Mouse (Mus musculus) embryonic facial prominence, embryonic 13.5 days (tissue): ENCODE results near the gene Ak8. TPM values are rescaled to one million over a fixed set of nuclear protein-coding genes. Genes with fewer than 3 reads are reported as not detected.
A peak's percentile ranks its signal among the peaks of the same experiment; 100 is the strongest.

Source experiments
- ATAC-seq: fragments of 200-750 bp; cut with Nextera tagmentation; 2 replicates; pipeline ENCODE4 v1.8.0; 2017; ENCODE audit warnings: low read depth; ENCODE audit not compliant: insufficient number of reproducible peaks, insufficient read depth, low FRiP score, low TSS enrichment
- H3K27ac ChIP-seq: fragments of 300-500 bp; sonication (generic); 2 replicates; pipeline ENCODE4 v1.5.1; 2015; ENCODE audit warnings: moderate library complexity, mild to moderate bottlenecking, inconsistent platforms
- H3K27me3 ChIP-seq: fragments of 300-500 bp; sonication (generic); 2 replicates; pipeline ENCODE4 v1.6.1; 2015; ENCODE audit warnings: mild to moderate bottlenecking, inconsistent platforms
- H3K36me3 ChIP-seq: fragments of 300-500 bp; sonication (generic); 2 replicates; pipeline ENCODE4 v1.6.1; 2015; ENCODE audit warnings: mild to moderate bottlenecking, inconsistent platforms
- H3K4me1 ChIP-seq: fragments of 300-500 bp; sonication (generic); 2 replicates; pipeline ENCODE4 v1.6.1; 2015; ENCODE audit warnings: inconsistent platforms
- H3K4me2 ChIP-seq: fragments of 300-500 bp; sonication (generic); 2 replicates; pipeline ENCODE4 v1.6.1; 2015; ENCODE audit warnings: moderate library complexity, mild to moderate bottlenecking, inconsistent platforms
- H3K4me3 ChIP-seq: fragments of 300-500 bp; sonication (generic); 2 replicates; pipeline ENCODE4 v1.5.1; 2015; ENCODE audit warnings: mild to moderate bottlenecking, inconsistent platforms
- H3K9ac ChIP-seq: fragments of 300-500 bp; sonication (generic); 2 replicates; pipeline ENCODE4 v1.6.1; 2015; ENCODE audit warnings: mild to moderate bottlenecking, inconsistent platforms
- H3K9me3 ChIP-seq: fragments of 300-500 bp; sonication (generic); 2 replicates; pipeline ENCODE4 v1.6.1; 2016; ENCODE audit warnings: inconsistent platforms
- WGBS: fragments of 180-500 bp; shearing (Covaris S2); methylation state at CpG from one replicate; pipeline ENCODE4 v1.1.7; 2015; ENCODE audit warnings: mixed read lengths; 5-methylcytosine and 5-hydroxymethylcytosine counted together
- polyA plus RNA-seq: library from polyadenylated mRNA; unstranded; fragments of >200 nt; fragmentation: Nextera tagmentation; extraction: Ambion mirVana; gene quantifications from 2 replicates; pipeline ENCODE4 v1.2.1, GENCODE M21; 2015

The Ak8 gene
- polyA plus RNA-seq, 1 experiment from 2014 or later, result 0.90 TPM

GRCm38 (mm10) chr2:28770697-28771096 lies 70.7 kb downstream of the Ak8 start:
- Histone ChIP-seq H3K9ac (no peak overlapping the region), H3K4me3 (no peak overlapping the region), H3K27me3 (peaks cover 6% of the 10 kb centered on the region), H3K27ac (no peak overlapping the region), H3K36me3 (no peaks in the 10 kb centered on the region), H3K4me1 (no peaks in the 10 kb centered on the region), H3K9me3 (no peaks in the 10 kb centered on the region), H3K4me2 (no peak overlapping the region)
- 62% methylated on average over 5 of the region's 5 CpGs for WGBS
- ATAC-seq, result no peak

GRCm38 (mm10) chr2:28774073-28774472 lies 74.1 kb downstream of the Ak8 start:
- 67% methylated on average over 8 of the region's 8 CpGs for WGBS
- no peak overlapping the region for H3K4me3 ChIP-seq
- peaks cover 5% of the 10 kb centered on the region for H3K27me3 ChIP-seq
- no peak for ATAC-seq
- H3K4me2 ChIP-seq, result no peak overlapping the region
- no peak overlapping the region for H3K9ac ChIP-seq
- 0 out of 2 replicates have a peak, but pooled peaks cover 5% of the 10 kb centered on the region for H3K4me1 ChIP-seq
- H3K27ac ChIP-seq, result no peak overlapping the region
- H3K36me3 ChIP-seq, result no peaks in the 10 kb centered on the region
- no peaks in the 10 kb centered on the region for H3K9me3 ChIP-seq

- no peak overlapping the region for H3K4me2 ChIP-seq
- H3K4me3 ChIP-seq, result no peak overlapping the region
- 0 out of 2 replicates have a peak, but pooled peaks cover 5% of the 10 kb centered on the region for H3K4me1 ChIP-seq
- H3K27ac ChIP-seq, result no peak overlapping the region
- H3K9me3 ChIP-seq, result no peaks in the 10 kb centered on the region
- H3K36me3 ChIP-seq, result no peaks in the 10 kb centered on the region
- peaks cover 8% of the 10 kb centered on the region; the same call in 1 of the 2 replicates for H3K27me3 ChIP-seq
- H3K9ac ChIP-seq, result no peak overlapping the region
- 44% methylated on average over 2 of the region's 2 CpGs for whole genome bisulfite sequencing
- no peak for ATAC-seq
Measured at GRCm38 (mm10) chr2:28776728-28777127, 76.8 kb downstream of the Ak8 start.

GRCm38 (mm10) chr2:28780001-28780782 lies 80.2 kb downstream of the Ak8 start:
- H3K27ac ChIP-seq, result no peak overlapping the region
- 0 out of 2 replicates have a peak, but pooled peaks cover 5% of the 10 kb centered on the region for H3K4me1 ChIP-seq
- no peaks in the 10 kb centered on the region for H3K36me3 ChIP-seq
- peaks cover 5% of the 10 kb centered on the region; the same call in 1 of the 2 replicates for H3K27me3 ChIP-seq
- no peak overlapping the region for H3K4me3 ChIP-seq
- no peak overlapping the region for H3K9ac ChIP-seq
- 55% methylated on average over 16 of the region's 16 CpGs for WGBS
- no peak overlapping the region for H3K4me2 ChIP-seq
- ATAC-seq, result no peak
- no peaks in the 10 kb centered on the region for H3K9me3 ChIP-seq

- H3K4me3 ChIP-seq, result no peak overlapping the region
- WGBS, result 92% methylated on average over 4 of the region's 4 CpGs
- ATAC-seq, result no peak
Measured at GRCm38 (mm10) chr2:28781310-28781709, 81.3 kb downstream of the Ak8 start.

GRCm38 (mm10) chr2:28786355-28787066 lies 86.5 kb downstream of the Ak8 start:
- H3K4me3 ChIP-seq, result no peak overlapping the region
- WGBS, result 83% methylated on average over 16 of the region's 16 CpGs
- H3K4me2 ChIP-seq, result no peak overlapping the region
- H3K9me3 ChIP-seq, result no peaks in the 10 kb centered on the region
- no peaks in the 10 kb centered on the region for H3K4me1 ChIP-seq
- ATAC-seq, result no peak
- no peaks in the 10 kb centered on the region for H3K36me3 ChIP-seq
- no peak overlapping the region for H3K9ac ChIP-seq
- H3K27me3 ChIP-seq, result no peaks in the 10 kb centered on the region
- H3K27ac ChIP-seq, result no peak overlapping the region

More at GRCm38 (mm10) chr2:28781310-28781709, 81.3 kb downstream of the Ak8 start:
- Histone ChIP-seq H3K36me3 (no peaks in the 10 kb centered on the region), H3K27ac (no peak overlapping the region), H3K9ac (no peak overlapping the region), H3K4me1 (0 out of 2 replicates have a peak, but pooled peaks cover 5% of the 10 kb centered on the region), H3K4me2 (no peak overlapping the region), H3K9me3 (no peaks in the 10 kb centered on the region), H3K27me3 (peaks cover 5% of the 10 kb centered on the region; the same call in 1 of the 2 replicates)

- no peak overlapping the region for H3K27ac ChIP-seq
- no peaks in the 10 kb centered on the region for H3K9me3 ChIP-seq
- H3K4me2 ChIP-seq, result no peak overlapping the region
- no peak for ATAC-seq
- 79% methylated on average over 6 of the region's 6 CpGs for WGBS
- H3K27me3 ChIP-seq, result no peaks in the 10 kb centered on the region
- no peaks in the 10 kb centered on the region for H3K36me3 ChIP-seq
- H3K4me1 ChIP-seq, result no peaks in the 10 kb centered on the region; the same call in 1 of the 2 replicates
- H3K4me3 ChIP-seq, result no peak overlapping the region
- H3K9ac ChIP-seq, result no peak overlapping the region
Measured at GRCm38 (mm10) chr2:28787067-28787619, 87.2 kb downstream of the Ak8 start.

GRCm38 (mm10) chr2:28792931-28793610 lies 93.1 kb downstream of the Ak8 start:
- H3K9me3 ChIP-seq, result no peaks in the 10 kb centered on the region
- WGBS, result 30% methylated on average over 5 of the region's 6 CpGs
- peaks cover 13% of the 10 kb centered on the region for H3K4me1 ChIP-seq
- peak; percentile 48; the same call in 1 of the 2 replicates for ATAC-seq
- no peak overlapping the region for H3K27ac ChIP-seq
- H3K4me3 ChIP-seq, result peak overlapping the region; percentile 13; the same call in 1 of the 2 replicates
- peak overlapping the region; percentile 47 for H3K4me2 ChIP-seq
- peaks cover 15% of the 10 kb centered on the region for H3K27me3 ChIP-seq
- H3K36me3 ChIP-seq, result no peaks in the 10 kb centered on the region
- H3K9ac ChIP-seq, result peak overlapping the region; percentile 27; the same call in 1 of the 2 replicates

- ATAC-seq, result no peak
- WGBS, result 70% methylated on average over 5 of the region's 5 CpGs
Measured at GRCm38 (mm10) chr2:28794623-28795022, 94.7 kb downstream of the Ak8 start.

GRCm38 (mm10) chr2:28796298-28796697 lies 96.3 kb downstream of the Ak8 start:
- H3K36me3 ChIP-seq, result no peaks in the 10 kb centered on the region
- 72% methylated on average over 8 of the region's 8 CpGs for WGBS
- peaks cover 22% of the 10 kb centered on the region for H3K27me3 ChIP-seq
- H3K4me3 ChIP-seq, result no peak overlapping the region
- no peak overlapping the region for H3K9ac ChIP-seq
- ATAC-seq, result no peak
- H3K27ac ChIP-seq, result no peak overlapping the region
- peaks cover 13% of the 10 kb centered on the region for H3K4me1 ChIP-seq
- H3K4me2 ChIP-seq, result no peak overlapping the region
- H3K9me3 ChIP-seq, result no peaks in the 10 kb centered on the region

More at GRCm38 (mm10) chr2:28794623-28795022, 94.7 kb downstream of the Ak8 start:
- Histone ChIP-seq H3K9me3 (no peaks in the 10 kb centered on the region), H3K9ac (no peak overlapping the region), H3K4me3 (no peak overlapping the region), H3K27me3 (peaks cover 15% of the 10 kb centered on the region), H3K4me2 (no peak overlapping the region), H3K4me1 (peaks cover 13% of the 10 kb centered on the region), H3K36me3 (no peaks in the 10 kb centered on the region), H3K27ac (no peak overlapping the region)

GRCm38 (mm10) chr2:28797490-28798106 lies 97.6 kb downstream of the Ak8 start:
- Histone ChIP-seq H3K4me3 (no peak overlapping the region), H3K36me3 (no peaks in the 10 kb centered on the region), H3K9ac (no peak overlapping the region), H3K9me3 (no peaks in the 10 kb centered on the region), H3K4me1 (peaks cover 10% of the 10 kb centered on the region), H3K4me2 (no peak overlapping the region), H3K27ac (no peak overlapping the region), H3K27me3 (peaks cover 35% of the 10 kb centered on the region)
- ATAC-seq, result 0 out of 2 replicates have a peak, but pooled peaks have one; percentile 43
- 38% methylated on average over 18 of the region's 18 CpGs for WGBS
